Mouse (Mus musculus) heart, adult 2 months (tissue): Measurements from ENCODE around the gene Gm49325.

ENCODE experiments used
- CTCF ChIP-seq: fragments of 200-600 bp; IDR thresholded peaks from 2 replicates; pipeline ENCODE4 v1.8.1; 2022; ENCODE audit warnings: antibody characterized with exemption, mild to moderate bottlenecking, moderate library complexity
- EP300 ChIP-seq: fragments of 200-500 bp; IDR thresholded peaks from 2 replicates; pipeline ENCODE4 v1.6.1; 2011; ENCODE audit warnings: low read depth, low read length, control low read depth; ENCODE audit not compliant: insufficient read depth
- POLR2A ChIP-seq: fragments of 200-500 bp; IDR thresholded peaks from 2 replicates; pipeline ENCODE4 v1.6.1; 2011; ENCODE audit warnings: mild to moderate bottlenecking, low read depth, low read length, control low read depth; ENCODE audit not compliant: insufficient read depth

DNA sequence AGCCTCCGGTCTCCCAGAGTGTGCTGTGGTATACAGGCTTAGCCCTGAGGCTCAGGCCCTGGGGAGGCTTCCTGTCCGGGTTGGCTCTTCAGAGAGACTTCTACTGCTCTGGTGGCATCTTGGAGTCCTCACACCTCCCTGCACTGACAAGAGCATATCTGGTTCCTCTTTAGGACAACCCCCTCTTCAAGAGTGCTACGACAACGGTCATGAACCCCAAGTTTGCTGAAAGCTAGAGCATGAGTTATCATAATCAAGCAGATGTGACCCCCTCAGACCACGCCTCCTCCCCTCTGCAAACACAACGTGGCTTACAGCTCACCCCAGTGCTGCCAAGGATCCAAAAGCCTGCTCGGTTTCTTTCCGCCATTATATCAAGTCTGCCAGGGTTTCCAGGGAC, 41.0 kb upstream of the Gm49325 start:
- TF ChIP-seq CTCF = no peak
- TF ChIP-seq POLR2A = no peak
- no peak for TF ChIP-seq EP300
